Mouse (Mus musculus) adrenal gland, postnatal 10 days (tissue): Measurements from ENCODE around the gene Slit1. TPM values are rescaled to one million over a fixed set of nuclear protein-coding genes. Genes with fewer than 3 reads are reported as not detected.
A peak's percentile ranks its signal among the peaks of the same experiment; 100 is the strongest.

ENCODE experiments used
- DNase-seq: peaks from one replicate; pipeline ENCODE4 v3.0.0; 2021; ENCODE audit warnings: mixed read lengths
- microRNA-seq: library from miRNA; unstranded; fragments of <30 nt; microRNA quantifications from one replicate; pipeline ENCODE4 v1.2.0, GENCODE M21; 2021
- total RNA-seq, 2 experiments: library from RNA; stranded (reverse); gene quantifications; 2 replicates each; pipeline ENCODE4 v1.2.3; 2021

Gene Slit1
- total RNA-seq, 2 experiments from 2014 or later = 3.8 to 5.7 TPM

DNA sequence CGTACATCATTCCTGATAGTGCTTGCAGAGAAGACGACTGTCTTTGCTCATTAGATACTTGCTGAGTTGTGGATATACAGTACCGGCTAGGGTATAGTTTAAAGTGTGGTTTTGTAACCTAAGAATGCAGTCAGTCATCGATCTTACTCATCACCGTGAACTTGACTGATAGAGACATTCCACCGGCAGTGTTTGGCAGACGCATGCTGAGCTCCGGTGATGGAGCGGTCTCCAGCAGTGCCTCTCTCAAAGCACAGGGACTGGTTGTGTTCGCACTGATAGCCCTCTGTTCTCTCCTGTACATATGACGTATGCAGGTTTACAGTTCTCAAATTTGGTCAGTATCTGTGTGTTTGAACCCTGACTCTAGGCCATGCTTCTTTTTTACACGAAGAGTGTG lies 151.7 kb downstream of the Slit1 start:
- no peak for DNase-seq

DNA sequence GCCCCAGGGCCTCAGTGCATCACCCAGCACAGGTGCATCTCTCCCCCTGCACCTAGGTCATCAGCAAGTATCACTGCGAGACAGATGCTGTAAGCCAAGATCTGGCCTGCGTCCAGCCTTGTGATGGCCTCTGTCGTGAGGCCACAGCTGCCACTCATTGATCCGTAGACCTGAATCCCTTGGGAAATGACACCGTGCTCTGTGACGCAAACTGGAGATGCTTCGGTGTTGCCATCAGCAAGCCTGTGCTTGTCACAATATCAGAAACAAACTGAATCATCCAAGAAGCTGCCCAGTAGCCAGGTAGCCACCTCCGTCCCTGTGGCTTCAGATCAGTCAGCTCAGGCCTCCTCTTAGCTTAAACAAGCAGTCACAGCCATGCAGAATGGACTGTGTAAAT lies 153.8 kb downstream of the Slit1 start:
- DNase-seq = no peak

DNA sequence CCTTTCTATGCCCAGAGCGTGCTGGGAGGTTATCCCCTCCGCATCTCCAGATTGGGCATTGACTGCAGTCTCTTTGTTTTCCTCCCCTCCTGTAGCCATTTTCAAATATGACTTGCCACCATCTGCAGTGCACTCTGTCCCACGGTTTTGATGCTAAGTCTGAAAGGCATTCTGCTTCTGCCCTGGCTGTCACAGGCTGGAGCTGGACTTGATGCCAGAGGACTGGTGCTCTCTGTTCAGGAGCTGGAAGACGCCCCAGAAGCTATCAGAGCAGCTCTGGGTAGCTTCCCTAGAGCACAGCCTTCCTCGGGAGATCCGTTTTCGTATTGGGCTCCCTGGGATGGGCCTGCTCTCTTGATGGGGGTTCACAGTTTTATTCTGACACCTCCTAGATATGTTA lies 154.4 kb downstream of the Slit1 start:
- no peak for DNase-seq

DNA sequence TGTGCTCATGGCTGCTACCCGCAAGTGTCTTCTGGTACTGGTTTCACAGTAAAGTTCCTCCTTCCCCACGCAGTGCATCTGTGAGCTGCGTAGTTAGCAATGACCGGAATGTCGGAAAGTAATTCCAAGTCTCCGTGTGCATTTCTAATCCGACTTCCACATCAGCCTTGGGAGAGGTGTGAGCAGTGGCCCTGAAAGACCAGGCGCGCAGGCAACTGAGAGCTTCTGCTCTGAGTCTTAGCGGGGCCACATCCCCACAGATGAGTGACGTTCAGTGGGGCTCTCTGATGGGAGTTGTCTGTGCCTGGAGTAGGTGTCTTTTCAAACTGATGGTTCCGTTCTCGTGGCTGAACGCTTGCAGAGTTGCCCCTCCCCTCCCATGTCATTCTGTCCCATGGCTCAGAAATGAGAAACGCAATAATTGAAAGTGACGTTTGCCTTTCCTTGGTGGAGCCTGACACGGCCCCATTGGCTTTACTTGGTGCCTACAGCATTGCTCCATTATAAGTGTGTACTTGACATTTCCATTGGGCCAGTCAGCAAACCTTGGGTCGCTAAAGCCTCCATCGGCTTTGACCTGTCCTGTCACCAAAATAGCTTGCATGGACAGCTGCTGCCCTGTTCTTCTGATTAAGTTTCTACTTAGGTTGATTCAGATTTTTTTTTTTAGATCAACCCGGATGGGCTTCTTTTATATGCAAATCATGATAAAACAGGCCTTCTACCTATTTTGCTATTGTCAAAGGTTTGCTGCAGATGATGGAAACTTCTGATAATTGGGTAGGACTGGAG lies 155.8 kb downstream of the Slit1 start:
- no peak for DNase-seq

DNA sequence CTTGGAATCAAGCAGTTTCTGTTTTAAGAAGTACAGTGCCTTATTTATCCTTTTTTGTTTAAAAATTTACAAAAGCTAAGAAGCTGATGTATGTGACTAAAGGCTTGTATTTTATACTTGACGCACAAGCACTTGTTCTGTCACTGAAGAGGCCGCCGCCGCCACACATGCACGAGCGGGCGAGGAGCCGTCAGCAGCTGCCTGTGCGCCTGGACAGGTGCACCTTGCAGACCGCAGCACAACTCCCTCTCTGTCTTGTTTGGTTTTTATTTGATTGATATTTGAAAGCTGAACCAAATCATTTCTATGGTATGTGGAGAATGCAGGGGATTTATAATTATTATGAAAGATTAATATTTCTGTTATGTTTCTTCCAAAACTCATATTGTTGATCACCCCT lies 156.7 kb downstream of the Slit1 start:
- no peak for DNase-seq

DNA sequence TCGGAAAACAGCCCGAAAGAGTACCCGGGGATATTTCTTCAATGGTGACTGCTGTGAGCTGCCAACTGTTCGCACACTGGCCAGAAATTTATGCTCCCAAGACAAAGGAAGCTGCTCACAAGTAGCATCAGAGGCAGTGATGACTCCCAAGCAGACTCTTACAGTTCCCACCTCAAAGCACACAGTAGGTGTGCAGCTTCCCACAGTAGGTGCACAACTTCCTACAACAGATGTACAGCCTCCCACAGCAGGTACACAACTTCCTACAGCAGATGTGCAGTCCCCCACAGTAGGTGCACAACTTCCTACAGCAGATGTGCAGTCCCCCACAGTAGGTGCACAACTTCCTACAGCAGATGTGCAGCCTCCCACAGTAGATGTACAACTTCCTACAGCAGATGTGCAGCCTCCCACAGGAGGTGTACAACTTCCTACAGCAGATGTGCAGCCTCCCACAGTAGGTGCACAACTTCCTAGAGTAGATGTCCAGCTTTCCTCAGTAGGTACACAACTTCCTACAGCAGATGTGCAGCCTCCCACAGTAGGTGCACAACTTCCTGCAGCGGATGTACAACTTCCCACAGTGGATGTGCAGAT lies 160.4 kb downstream of the Slit1 start:
- DNase-seq = no peak

DNA sequence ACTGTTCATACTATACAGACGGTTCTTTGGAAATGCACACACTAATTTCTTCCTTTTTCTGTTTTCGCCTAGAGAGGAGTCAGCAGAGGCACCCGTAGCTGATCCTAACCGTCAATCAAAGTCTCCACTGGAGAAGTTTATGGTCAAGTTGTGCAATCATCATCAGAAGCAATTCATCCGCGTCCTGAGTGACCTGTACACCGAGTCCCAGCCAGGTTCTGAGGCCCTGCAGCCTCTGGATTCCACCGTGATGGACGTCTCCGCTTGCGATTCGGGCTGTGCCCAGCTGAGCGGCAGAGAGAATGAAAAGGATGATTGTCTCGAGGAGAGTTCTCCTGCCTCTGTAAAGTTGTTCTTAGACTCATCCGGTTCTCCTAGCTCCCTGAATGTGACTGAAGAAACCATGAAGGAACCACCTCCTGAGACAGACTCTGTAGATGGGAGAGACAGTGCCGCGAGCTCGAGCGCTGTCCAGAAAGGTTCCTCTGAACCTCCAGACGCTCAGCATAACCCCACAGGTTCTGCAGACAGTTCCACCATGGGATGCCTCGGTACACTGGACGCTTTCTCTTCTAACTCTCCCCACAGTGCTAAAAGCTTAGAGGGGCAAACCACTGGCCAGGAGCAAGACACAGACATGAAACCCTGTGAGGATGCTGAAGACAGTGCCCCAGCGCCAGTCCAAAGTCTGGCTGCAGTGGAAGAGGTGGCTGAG lies 161.6 kb downstream of the Slit1 start, which contains the start of gene Gm340:
TSS of gene Gm340 (plus strand) at position 665 of the 715 bp plus-strand sequence.
- DNase-seq = no peak

DNA sequence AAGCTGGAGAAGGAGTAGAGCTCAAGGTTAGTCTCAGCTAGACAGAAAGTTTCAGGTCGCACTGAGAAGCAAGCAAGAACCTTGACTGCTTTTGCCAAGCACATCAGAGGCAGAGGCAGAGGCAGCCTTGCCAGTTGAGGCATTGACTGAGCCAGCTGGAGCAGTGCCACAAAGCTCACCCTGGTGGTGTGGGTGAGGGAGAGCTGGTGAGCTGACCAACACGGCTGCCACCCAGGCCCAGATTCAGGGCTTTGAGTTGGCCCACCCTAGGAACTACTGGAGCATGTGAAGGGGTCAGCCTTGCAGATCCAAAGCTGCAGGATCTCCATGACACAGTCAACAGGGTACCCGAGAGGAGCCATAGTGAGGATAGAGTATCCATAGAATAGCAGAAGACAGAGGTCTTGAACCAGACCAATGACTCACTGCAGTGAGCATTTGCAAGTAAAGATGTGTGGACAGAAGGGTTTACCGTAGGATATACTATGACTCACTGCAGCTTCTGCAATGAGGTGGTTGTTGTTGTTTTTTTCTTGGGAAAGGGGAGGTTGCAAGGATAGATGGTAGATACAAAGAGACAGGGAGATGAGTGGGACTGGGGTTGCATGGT lies 164.0 kb downstream of the Slit1 start:
- peak; percentile 87 for DNase-seq

DNA sequence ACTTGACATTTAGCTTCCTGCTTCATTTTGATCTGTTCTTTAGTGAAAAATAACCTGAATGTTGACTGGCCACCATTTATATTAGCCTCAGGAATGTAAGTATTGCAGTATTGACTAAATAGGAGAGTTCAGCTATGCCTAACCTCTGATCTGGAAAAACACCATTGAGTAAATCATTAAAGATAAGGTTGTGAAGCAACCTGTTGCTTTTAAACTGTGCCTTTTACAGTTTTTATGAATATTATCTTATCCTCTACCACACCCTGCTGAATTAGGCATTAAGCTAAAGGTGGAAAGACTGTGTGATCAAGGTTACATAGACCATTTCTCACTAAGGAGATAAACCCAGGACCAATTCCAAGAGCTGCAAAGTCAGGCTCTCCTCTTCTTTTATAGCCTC lies 165.9 kb downstream of the Slit1 start:
- DNase-seq = no peak

DNA sequence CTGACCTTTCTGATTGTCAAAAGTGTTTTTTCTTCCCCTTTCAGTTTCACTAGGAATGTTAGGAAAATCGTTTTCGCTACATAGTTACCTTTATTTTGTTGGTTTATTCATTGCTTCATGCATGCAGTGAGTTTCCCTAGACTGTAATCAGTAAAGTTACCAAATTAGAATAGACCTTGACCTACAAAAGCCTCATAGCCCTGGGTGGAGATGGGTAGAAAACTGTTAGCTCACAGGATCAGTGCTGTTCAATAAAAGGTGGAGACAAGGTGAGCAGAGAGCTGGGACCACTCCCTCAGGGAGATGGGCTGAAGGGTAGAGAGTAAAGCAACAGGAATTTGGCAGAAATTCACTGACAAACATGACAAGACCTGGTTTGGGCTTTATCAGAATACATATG lies 169.8 kb downstream of the Slit1 start:
- DNase-seq = no peak

DNA sequence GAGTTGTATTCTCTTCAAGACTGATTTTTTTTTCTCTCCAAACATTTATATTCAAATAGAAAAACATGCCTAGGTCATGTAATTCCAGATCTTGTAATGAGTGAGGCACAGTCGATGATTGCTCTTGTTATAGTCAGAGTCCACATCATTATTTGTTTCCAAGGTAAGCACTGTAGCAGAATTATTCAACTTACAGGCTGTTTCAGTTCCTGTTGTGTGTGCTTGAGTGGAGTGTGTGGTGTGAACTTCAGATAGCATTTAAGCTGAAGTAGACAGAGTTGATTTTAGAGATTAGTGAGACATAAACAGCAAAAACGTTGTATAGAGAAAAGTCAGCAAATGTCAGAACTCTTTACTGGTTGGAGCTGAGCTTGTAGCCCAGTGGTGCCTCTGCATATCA lies 174.7 kb downstream of the Slit1 start:
- no peak for DNase-seq

DNA sequence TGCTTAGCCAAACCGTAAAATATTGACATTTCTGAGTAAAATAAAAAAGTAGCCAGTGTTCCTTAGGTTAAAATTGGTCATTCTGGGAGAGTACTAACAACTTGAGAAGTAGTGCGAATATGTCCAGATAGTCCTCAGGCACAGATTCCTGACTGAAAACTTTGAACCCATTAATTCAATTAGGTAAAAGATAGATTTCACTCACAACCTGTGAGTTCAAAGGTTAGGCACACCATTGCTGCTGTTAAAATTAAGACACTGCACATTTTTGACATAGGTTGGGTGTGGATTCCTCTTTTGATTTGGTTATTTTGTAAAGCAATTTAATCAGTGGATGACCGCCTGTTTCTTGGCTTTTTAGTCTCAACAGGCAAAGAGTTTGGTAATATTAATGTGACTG lies 182.6 kb downstream of the Slit1 start:
- no peak for DNase-seq

DNA sequence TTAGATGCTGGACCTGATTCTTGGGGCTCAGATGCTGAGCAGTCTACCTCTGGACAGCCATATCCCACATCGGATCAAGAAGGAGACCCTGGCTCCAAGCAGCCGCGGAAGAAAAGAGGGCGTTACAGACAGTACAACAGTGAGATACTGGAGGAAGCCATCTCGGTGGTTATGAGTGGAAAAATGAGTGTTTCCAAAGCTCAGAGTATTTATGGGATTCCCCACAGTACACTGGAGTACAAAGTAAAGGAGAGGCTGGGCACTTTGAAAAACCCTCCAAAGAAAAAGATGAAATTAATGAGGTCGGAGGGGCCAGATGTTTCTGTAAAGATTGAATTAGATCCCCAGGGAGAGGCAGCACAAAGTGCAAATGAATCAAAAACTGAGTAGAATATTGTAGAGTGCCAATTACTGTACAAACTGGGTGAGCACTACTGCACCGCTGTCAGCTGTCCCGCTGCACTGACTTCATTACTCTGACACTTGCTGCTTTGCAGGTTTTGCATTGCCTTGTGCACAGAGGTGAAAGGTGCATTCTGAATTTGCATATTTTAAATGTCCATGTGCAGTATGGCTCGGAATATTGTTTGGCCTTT lies 184.5 kb downstream of the Slit1 start:
- DNase-seq = no peak

DNA sequence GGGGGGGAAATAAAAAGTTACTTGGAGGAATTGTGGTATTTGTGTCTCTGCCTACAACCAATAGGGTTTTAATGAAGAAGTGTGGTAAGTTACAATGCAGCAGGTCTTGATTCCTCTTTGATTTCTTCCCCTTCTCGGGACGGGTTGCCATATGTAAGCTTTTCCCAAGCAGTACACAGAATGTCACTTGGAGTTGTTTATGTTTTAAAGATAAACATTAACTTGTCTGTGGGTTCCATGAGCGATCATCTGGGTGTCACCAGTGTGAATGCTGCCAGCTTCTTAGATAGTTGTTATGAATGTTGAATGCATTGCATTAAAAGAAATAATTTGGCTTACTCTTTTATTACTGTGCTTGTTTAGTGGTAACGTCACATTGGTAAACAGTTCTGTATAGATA lies 186.0 kb downstream of the Slit1 start:
- no peak for DNase-seq

DNA sequence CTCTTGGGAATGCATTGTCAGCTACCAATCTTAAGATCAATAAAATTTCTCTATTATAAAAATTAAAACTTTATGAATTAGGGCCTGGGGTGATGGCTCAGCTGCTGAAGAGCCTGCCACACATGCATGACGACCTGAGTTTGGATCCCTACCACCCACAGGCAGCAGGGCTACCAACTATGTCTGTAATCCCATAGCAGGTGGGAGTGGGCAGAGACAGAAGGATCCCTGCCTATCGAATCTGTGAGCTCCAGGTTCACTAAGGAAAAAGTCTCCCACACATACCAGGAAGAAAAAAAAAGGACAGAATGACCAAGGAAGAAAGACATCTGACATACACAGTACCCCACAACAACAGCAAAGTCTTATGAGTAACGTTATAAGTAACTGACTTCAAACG lies 186.5 kb downstream of the Slit1 start:
- DNase-seq = no peak

Small RNAs within 50 kb of the gene (microRNA-seq; reads per million reads assigned to microRNA genes)
- gene Mir8091 = not detected

Other genes starting within 250 kb of the Slit1 start
- gene Gm340, start 161.3 kb downstream of the Slit1 start, total RNA-seq = 10 to 100 TPM; 10.1 to 13.0 TPM
- gene Arhgap19, start 58.4 kb upstream of the Slit1 start, total RNA-seq = 1 to 10 TPM; 7.6 to 8.6 TPM
- 10 to 100 TPM in 1 of 2 experiments, 1 to 10 TPM in 1; 8.6 to 11.7 TPM for gene Frat1, start 86.3 kb upstream of the Slit1 start, total RNA-seq
- gene Frat2, start 104.5 kb upstream of the Slit1 start, total RNA-seq = 1 to 10 TPM; 4.8 to 7.1 TPM
- gene Rrp12, start 152.5 kb upstream of the Slit1 start, total RNA-seq = 10 to 100 TPM; 12.6 to 12.8 TPM
- 100 to 1,000 TPM; 536 to 564 TPM for gene Pgam1, start 168.3 kb upstream of the Slit1 start, total RNA-seq
- 10 to 100 TPM; 24.3 to 25.5 TPM for gene Exosc1, start 189.8 kb upstream of the Slit1 start, total RNA-seq
- gene Zdhhc16, start 189.8 kb upstream of the Slit1 start, total RNA-seq = 10 to 100 TPM; 30.7 to 36.7 TPM
- gene Mms19, start 237.5 kb upstream of the Slit1 start, total RNA-seq = 10 to 100 TPM; 15.5 to 24.2 TPM
- 10 to 100 TPM; 17.1 to 20.2 TPM for gene Ubtd1, start 238.1 kb upstream of the Slit1 start, total RNA-seq